Mouse (Mus musculus): ENCODE data around the gene Arhgap32.

Arhgap32 gene

GRCm38 (mm10) chr9:32192295-32193073, 76.5 kb downstream of the Arhgap32 start:
- no peak for DNase-seq (ENCODE audit: low spot score)

- no peak for DNase-seq (ENCODE audit: low spot score)
Measured at GRCm38 (mm10) chr9:32204450-32204990, 88.6 kb downstream of the Arhgap32 start.

DNA sequence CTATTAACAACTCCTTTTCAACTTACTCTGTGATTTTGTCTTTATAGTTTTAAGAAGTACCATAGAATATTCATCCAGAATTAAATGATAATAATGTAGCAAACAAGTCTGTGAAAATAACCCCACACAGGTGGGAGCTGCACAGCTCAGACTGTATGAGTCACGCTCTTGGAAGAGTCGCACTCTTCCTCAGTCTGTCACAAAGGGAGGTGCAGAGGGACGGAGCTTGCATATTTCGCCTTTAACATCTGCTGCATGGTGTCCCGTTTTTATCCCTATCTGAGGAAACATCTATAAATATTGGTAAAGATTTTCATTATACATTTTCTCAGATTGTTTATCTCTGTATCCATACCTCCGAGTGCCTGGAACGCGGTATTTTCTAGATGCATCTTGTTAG, 91.2 kb downstream of the Arhgap32 start:
- no peak for DNase-seq (ENCODE audit: low spot score)

GRCm38 (mm10) chr9:32208071-32208470, 92.1 kb downstream of the Arhgap32 start:
- DNase-seq (ENCODE audit: low spot score), result no peak

GRCm38 (mm10) chr9:32216820-32217567, 101.1 kb downstream of the Arhgap32 start:
- DNase-seq (ENCODE audit: low spot score), result no peak

- DNase-seq (ENCODE audit: low spot score), result no peak
Measured at GRCm38 (mm10) chr9:32219400-32219799, 103.5 kb downstream of the Arhgap32 start.

- DNase-seq (ENCODE audit: low spot score), result no peak
Measured at GRCm38 (mm10) chr9:32222184-32222583, 106.2 kb downstream of the Arhgap32 start.

DNA sequence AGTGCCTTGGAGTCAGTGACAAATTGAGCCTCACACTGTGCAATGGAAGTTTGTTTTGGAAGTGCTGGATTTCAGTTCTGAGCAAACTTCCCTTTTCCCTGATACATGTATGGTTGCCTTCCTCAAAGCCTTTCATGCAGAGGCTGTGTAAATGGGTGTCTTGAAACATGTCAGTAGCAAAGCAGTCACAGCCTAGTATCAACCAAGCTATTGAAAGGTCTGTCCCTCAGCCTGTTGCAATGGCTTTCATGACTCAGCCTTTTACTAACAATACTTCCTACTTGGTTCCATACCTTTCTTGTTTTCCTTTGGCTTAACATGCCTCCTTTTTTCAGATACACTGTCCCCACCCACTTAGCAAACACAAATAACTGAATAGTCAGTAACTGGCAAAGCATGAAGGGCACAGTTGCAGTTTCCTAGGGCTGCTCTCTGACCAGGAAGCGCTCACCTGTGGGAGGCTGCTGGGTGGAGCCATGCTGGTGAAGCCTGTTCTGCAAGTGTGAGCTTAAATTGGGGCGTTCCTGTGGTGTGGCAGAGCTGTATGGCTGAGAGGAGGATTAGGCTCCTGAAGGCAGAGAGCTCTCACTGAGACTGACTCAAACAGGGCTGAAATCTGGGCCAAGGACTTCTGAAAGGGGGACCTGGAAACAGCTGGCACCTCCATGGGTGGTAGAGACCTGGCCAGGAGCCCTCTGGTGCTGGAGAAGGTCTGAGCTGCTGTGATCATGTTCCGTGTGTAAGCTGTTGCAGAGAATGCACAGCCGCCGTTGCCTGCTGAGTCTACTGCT, 108.0 kb downstream of the Arhgap32 start:
- peak; percentile 85 for DNase-seq (ENCODE audit: low spot score)

- DNase-seq (ENCODE audit: low spot score), result no peak
Measured at GRCm38 (mm10) chr9:32224937-32225336, 109.0 kb downstream of the Arhgap32 start.

- no peak for DNase-seq (ENCODE audit: low spot score)
Measured at GRCm38 (mm10) chr9:32225584-32225983, 109.6 kb downstream of the Arhgap32 start.

DNA sequence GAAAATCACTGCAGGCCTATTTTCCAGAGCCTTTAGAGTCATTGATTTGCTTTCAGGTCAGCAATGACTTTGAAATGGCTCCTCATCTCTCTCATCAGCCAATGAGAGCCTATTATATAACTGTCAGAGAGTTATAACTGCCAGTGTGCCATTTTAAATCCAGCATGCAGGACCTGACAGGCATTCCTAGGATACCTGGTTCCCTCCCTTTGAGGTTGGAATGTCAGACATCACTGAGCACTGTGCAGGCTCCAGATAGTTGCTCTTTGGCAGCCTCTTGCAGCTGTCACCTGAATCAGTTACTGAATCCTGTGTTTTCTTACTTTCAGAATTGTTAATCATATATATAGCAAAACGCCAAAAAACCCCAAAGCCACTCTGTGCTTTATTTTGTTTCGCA, 111.1 kb downstream of the Arhgap32 start:
- no peak for DNase-seq (ENCODE audit: low spot score)

GRCm38 (mm10) chr9:32233593-32233992, 117.7 kb downstream of the Arhgap32 start:
- DNase-seq (ENCODE audit: low spot score), result no peak

DNA sequence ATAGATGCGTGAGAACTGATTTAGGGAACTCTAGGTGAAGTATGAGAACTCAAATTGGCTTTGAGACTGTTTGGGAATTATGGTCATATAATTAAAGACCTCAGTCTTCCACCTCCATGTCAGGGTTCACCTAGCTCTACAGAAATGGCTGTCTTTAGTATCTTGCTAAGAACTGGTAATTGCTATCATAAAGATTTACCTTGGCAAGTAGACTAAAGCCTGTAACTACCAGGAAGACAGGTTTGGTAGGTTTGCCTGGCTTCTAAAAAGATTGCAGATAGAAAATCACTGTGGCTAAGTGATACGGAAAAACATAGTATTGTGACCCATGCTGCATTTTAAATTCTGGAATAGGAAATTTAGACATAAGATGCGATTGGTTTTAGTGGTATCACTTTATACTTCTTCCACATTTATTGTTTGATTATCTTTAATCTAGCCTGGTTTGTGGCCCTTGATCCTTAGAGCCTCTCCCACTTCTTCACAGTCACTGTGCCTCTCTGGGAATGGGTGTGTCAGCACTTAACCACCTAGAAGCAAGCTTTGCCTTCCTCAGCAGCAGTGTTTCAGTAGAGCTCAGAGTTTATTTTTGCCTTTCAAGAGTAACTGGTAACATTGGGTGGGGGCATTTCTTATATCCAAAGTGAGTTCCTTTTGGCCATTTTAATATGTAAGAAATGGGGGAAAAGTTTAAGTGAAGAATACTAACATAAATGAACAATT, 119.0 kb downstream of the Arhgap32 start:
- no peak for DNase-seq (ENCODE audit: low spot score)

GRCm38 (mm10) chr9:32238899-32239298, 123.0 kb downstream of the Arhgap32 start:
- no peak for DNase-seq (ENCODE audit: low spot score)

DNA sequence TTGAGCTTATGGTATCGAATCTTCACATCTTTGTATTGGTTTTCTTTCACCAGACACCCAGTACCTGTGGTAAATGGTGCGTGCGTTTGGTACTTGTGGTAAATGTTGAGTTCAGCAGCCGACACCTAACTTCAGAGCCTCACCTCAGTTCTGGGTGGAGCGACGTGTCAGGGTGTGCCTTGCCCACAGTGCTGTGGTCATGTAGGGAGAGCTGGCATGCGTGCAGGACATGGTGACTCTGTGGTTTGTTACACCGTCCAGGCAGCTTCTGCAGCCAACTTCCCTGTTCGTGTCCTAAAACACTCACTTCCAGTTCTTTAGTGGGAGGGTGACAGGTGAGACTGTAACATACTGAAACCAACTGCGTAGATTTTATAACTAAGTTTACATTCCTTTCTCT, 123.5 kb downstream of the Arhgap32 start:
- DNase-seq (ENCODE audit: low spot score), result no peak

DNA sequence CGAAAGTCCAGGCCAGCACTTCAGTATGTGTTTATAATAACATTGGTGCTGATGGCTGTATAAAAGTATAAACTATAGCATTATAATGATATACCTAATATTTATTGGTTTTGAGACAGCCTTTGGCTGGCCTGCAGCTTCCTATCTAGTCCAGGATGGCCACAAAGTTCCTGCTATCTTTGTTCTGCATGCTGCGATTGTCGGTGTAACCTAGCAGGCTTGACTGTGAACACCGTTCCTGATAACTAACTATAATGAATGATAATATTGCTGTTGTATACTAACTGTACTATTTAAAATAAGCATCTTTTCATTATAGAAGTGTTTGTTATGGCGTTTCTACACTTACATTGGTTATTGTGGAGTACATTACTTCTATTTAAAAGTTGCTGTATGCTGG, 124.5 kb downstream of the Arhgap32 start:
- no peak for DNase-seq (ENCODE audit: low spot score)

DNA sequence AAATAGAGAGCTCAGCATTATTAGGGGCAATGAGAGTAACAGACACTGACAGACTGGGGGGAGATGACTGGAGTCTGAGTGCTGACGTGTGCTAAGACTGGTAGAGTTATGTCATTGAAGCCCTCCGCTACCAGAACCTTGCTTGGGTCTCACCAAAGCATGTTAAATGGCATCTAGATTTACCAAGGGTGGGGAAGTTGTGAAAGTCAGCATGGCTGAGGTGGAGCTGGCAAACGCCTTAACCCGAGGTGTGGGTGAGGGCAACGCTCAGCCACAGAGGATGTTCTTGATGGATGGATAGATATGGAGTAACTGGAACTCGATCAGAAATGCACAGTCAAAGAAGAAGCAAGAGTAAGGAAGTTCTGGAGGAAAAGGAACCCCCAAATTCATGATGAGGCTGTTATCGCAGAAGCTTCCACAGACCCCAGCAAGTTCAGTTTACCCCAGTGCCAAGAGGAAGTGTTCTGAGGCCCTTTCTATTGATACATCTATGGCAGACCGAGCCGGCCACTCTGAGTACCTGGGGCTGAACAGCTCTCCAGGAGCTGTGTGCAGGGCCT, 125.8 kb downstream of the Arhgap32 start:
- DNase-seq (ENCODE audit: low spot score), result no peak

GRCm38 (mm10) chr9:32242921-32243617, 127.1 kb downstream of the Arhgap32 start:
- peak; percentile 64 for DNase-seq (ENCODE audit: low spot score)

DNA sequence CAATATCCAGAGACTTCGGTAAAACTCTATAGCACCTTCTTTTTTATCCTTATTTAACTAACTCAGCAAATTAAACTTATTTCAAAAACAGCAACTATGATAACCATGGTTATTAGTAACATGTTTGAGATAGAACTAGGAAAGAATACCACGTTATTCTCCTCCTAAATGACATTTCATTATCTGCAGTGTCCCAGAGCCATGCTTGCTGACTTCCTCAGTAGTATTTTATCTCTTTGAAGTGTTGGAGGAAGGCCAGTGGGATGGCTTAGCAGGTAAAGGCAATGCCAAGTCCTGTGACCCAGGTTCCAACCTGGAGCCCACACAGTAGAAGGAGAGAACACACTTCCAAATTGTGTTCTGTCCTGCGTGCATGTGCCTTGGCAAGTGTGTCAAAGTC, 129.3 kb downstream of the Arhgap32 start:
- no peak for DNase-seq (ENCODE audit: low spot score)

DNA sequence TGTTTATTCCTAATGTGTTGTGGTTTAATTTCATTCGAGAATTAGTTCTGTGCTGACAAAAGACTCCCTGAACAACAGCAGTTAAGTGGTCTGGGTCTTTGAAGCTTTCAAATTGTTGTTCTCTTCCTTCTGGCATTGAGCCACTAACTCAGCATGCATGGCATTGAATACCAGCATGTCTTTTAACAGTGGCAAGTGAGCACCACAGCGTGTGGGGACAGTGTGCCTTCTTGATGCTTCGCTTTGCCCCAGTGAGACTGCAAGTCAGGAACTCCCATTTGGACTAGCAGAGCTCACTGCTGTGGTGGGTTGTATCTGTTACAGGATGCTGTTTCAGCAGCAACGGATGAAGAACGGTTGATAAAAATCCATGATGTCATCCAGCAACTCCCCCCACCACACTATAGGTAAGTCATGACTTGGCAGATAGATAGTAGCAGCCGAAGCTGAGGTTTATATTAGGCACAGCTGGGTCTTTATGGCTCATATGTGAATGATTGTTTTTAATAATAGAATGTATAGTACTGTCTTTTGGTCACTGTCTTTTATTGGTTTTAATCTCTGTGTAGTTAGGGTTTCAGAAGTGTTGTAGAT, 130.3 kb downstream of the Arhgap32 start:
- no peak for DNase-seq (ENCODE audit: low spot score)
